In the genomic region with DNA sequence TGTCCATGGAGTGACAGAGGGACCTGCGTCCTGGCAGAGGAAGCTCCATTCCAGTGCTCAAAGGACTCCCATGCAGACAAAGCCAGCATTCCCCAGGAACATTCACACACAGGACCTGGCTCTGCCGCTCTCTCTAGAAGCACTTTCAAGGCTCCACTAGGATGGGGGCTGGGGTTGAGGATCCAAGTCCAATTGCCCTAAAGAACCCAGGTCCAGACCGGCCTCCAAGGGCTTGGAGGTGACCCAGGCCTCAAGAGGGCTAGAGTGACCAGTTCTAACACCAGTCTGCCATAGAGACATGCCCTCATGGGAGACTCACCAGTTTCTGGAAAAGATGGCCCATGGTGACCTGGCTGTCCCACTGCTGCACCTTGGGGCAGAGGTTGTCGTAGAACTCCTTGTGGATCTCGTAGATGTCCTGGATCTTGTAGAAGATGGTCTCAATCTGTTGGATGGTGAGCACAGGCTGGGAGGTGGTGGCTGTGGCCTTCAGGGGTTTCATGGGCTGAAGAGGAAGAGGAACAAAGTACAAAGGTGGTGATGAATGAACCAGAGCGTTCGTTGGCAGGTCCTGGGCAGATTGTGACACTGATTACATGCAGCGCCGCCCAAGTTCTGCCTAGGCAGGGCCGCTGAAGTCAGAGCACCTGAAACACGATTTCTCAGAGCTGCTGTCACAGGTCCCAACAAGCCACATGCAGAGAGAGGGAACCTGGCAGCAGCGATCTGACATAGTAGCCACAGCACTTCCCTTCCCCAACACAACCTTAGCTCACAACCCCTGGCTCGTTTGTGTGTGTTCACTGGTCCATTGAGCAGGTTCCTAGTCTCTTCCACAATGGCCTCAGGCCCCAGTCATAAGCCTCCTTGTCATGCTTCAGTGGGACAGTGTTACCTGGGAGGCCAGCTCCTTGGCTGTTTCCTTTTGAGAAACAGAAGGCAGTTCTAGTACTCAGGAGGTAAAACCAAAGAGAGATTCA, we compare ENCODE assay signal across 13 mouse cellular contexts.
DNase-seq lines count a peak whose midpoint lies in the region; ATAC-seq and TF ChIP-seq lines count a peak whose summit lies in the region.
"Had no signal": no experiment of that assay in that cellular context is flagged by ENCODE, and none has a peak within 500 bp of the region (broad histone marks: within the 10 kb centered on the region; RNA-seq: fewer than 3 reads in every experiment).

No protein-coding gene starts in this region.

- no peaks in the 10 kb centered on the region for H3K4me1 ChIP-seq in liver, adult 2 months (ENCODE audit: control insufficient read depth, insufficient read depth, low read length)
- peaks cover 41% of the 10 kb centered on the region for H3K4me1 ChIP-seq in midbrain, embryonic 10.5 days

- no peaks in the 10 kb centered on the region for H3K36me3 ChIP-seq in liver, adult 2 months (ENCODE audit: control insufficient read depth, insufficient read depth, low read length)
- H3K36me3 ChIP-seq in midbrain, embryonic 10.5 days = peaks cover 40% of the 10 kb centered on the region
- H3K36me3 ChIP-seq: G1E had no signal

- H3K27me3 ChIP-seq in liver, adult 2 months (ENCODE audit: control insufficient read depth, insufficient read depth, low read length) = no peaks in the 10 kb centered on the region
- no peaks in the 10 kb centered on the region for H3K27me3 ChIP-seq in midbrain, embryonic 10.5 days (ENCODE audit: low read depth, poor library complexity, severe bottlenecking)
- H3K27me3 ChIP-seq: lung, embryonic 15.5 days; neural tube, embryonic 12.5 days had no signal

- H3K4me3 ChIP-seq in liver, adult 2 months (ENCODE audit: insufficient read depth, low read depth, low read length) = no peak overlapping the region
- no peak overlapping the region for H3K4me3 ChIP-seq in midbrain, embryonic 10.5 days
- H3K4me3 ChIP-seq: lung, embryonic 15.5 days; neural tube, embryonic 12.5 days had no signal

- WGBS in liver, adult 2 months = 72% methylated on average over 13 of the region's 13 CpGs
- WGBS in midbrain, embryonic 10.5 days = 88% methylated on average over 13 of the region's 13 CpGs

- H3K9me3 ChIP-seq in midbrain, embryonic 10.5 days (replicated peaks) = no peaks in the 10 kb centered on the region
- H3K9me3 ChIP-seq: G1E; lung, embryonic 15.5 days; neural tube, embryonic 12.5 days had no signal

- no peak overlapping the region for H3K9ac ChIP-seq in liver, adult 2 months (ENCODE audit: low read depth, low read length)
- H3K9ac ChIP-seq: lung, embryonic 15.5 days; neural tube, embryonic 12.5 days had no signal

- peak; percentile 13 for ATAC-seq in CD4-positive, CD25-positive, alpha-beta regulatory T cell, adult 4 months
- peak; percentile 33 to 35; a peak in 3 of 4 replicates for ATAC-seq in hematopoietic stem cell, adult 5-6 weeks (replicated peaks in 1 of 2; ENCODE audit: insufficient read depth in 1 of 2, low FRiP score in 2 of 2, low TSS enrichment in 1 of 2, low read depth in 1 of 2, poor library complexity in 2 of 2, severe bottlenecking in 2 of 2)
- peak; percentile 30; the same call in 1 of the 2 replicates for ATAC-seq in megakaryocyte progenitor cell, adult 5-6 weeks (replicated peaks; ENCODE audit: poor library complexity)
- ATAC-seq: forebrain, embryonic 16.5 days had no signal

- peak overlapping the region; percentile 39; the same call in 1 of the 2 replicates for H3K27ac ChIP-seq in liver, adult 2 months (replicated peaks; ENCODE audit: insufficient read depth, low read depth, low read length)
- H3K27ac ChIP-seq in midbrain, embryonic 10.5 days (replicated peaks) = no peak overlapping the region
- H3K27ac ChIP-seq: lung, embryonic 15.5 days; neural tube, embryonic 12.5 days had no signal

- no peaks in the 10 kb centered on the region for H3K79me2 ChIP-seq in liver, adult 2 months (ENCODE audit: control insufficient read depth, insufficient read depth, low read length)

- intact Hi-C loops in left cerebral cortex, postnatal 10 days (cut with DNase I) = no loop called here

- DNase-seq in liver, adult 2 months (ENCODE audit: extremely low read depth, low read depth, low spot score) = peak; percentile 30
- DNase-seq in liver = no peak
- no peak for DNase-seq in midbrain, embryonic 10.5 days (ENCODE audit: low spot score)
- no peak for DNase-seq in left cerebral cortex, postnatal 10 days (ENCODE audit: extremely low spot score in 1 of 2, low spot score in 2 of 2)
- no peak for DNase-seq in adrenal gland, adult 2 months
- DNase-seq: layer of hippocampus, postnatal 36 days had no signal

- no peak for TF ChIP-seq POLR2A in liver, adult 2 months (IDR thresholded peaks at IDR 0.05; ENCODE audit: extremely low read depth, insufficient read depth, low read length)

- no peak for TF ChIP-seq CTCF in liver, adult 2 months (IDR thresholded peaks at IDR 0.05; ENCODE audit: low read depth, low read length)
